Mouse (Mus musculus): ENCODE results near the gene Brpf3. TPM values are rescaled to one million over a fixed set of nuclear protein-coding genes. Genes with fewer than 3 reads are reported as not detected.
"Not testable (repeated sequence)": the region's sequence is repeated elsewhere in the genome, so short reads cannot be mapped to it uniquely, and the experiment has no call there.

Brpf3 gene
- polyA plus RNA-seq (2015; fragmentation: Nextera tagmentation; extraction: Ambion mirVana): 10.2 and 11.3 TPM in 2 replicates

- Histone ChIP-seq H3K9me3 (replicated peaks) (no peaks in the 10 kb centered on the region), H3K27ac (peak within 1 kb of the TSS; percentile 99), H3K9ac (peak within 1 kb of the TSS; percentile 99), H3K36me3 (ENCODE audit: poor library complexity, severe bottlenecking) (peaks cover 2% of the 10 kb centered on the region), H3K4me2 (peak within 1 kb of the TSS; percentile 96), H3K4me3 (peak within 1 kb of the TSS; percentile 76), H3K4me1 (peaks cover 32% of the 10 kb centered on the region), H3K27me3 (no peaks in the 10 kb centered on the region)
- 0% methylated on average over 20 of the region's 99 CpGs for WGBS
- ATAC-seq: peak; percentile 77
Observed at GRCm38 (mm10) chr17:28800671-28801412, at the start of gene Brpf3. TSS of gene Brpf3 (plus strand) at chr17:28801090.

- Histone ChIP-seq H3K27ac (no peak overlapping the region), H3K36me3 (ENCODE audit: poor library complexity, severe bottlenecking) (no peaks in the 10 kb centered on the region), H3K9me3 (replicated peaks) (no peaks in the 10 kb centered on the region), H3K4me2 (no peak overlapping the region), H3K9ac (no peak overlapping the region), H3K27me3 (no peaks in the 10 kb centered on the region), H3K4me3 (no peak overlapping the region), H3K4me1 (no peaks in the 10 kb centered on the region)
- 66% methylated on average over 5 of the region's 5 CpGs for WGBS
- no peak for ATAC-seq
Observed at GRCm38 (mm10) chr17:28756447-28756846, 44.4 kb upstream of the Brpf3 start.

- no peak for ATAC-seq
- Histone ChIP-seq H3K36me3 (ENCODE audit: poor library complexity, severe bottlenecking) (no peaks in the 10 kb centered on the region), H3K4me2 (no peak overlapping the region), H3K4me3 (no peak overlapping the region), H3K9ac (no peak overlapping the region), H3K4me1 (no peaks in the 10 kb centered on the region), H3K27ac (no peak overlapping the region), H3K27me3 (no peaks in the 10 kb centered on the region), H3K9me3 (replicated peaks) (no peaks in the 10 kb centered on the region)
- WGBS: 80% methylated on average over 2 of the region's 2 CpGs
Observed at GRCm38 (mm10) chr17:28757470-28757869, 43.4 kb upstream of the Brpf3 start.

GRCm38 (mm10) chr17:28760736-28761312 lies 40.1 kb upstream of the Brpf3 start:
- Histone ChIP-seq H3K27me3 (no peaks in the 10 kb centered on the region), H3K9me3 (replicated peaks) (no peaks in the 10 kb centered on the region), H3K27ac (no peak overlapping the region), H3K4me1 (no peaks in the 10 kb centered on the region), H3K4me3 (no peak overlapping the region), H3K4me2 (no peak overlapping the region), H3K36me3 (ENCODE audit: poor library complexity, severe bottlenecking) (no peaks in the 10 kb centered on the region), H3K9ac (no peak overlapping the region)
- WGBS: 82% methylated on average over 8 of the region's 8 CpGs
- ATAC-seq: no peak

GRCm38 (mm10) chr17:28761871-28762270 lies 39.0 kb upstream of the Brpf3 start:
- no peak overlapping the region for H3K4me3 ChIP-seq
- 20% methylated on average over 3 of the region's 3 CpGs for WGBS

GRCm38 (mm10) chr17:28766203-28766602 lies 34.7 kb upstream of the Brpf3 start:
- Histone ChIP-seq H3K4me3 (no peak overlapping the region), H3K9ac (no peak overlapping the region)
- 77% methylated on average over 3 of the region's 3 CpGs for WGBS

More at GRCm38 (mm10) chr17:28761871-28762270, 39.0 kb upstream of the Brpf3 start:
- Histone ChIP-seq H3K27me3 (peaks cover 3% of the 10 kb centered on the region; the same call in 1 of the 2 replicates), H3K9ac (no peak overlapping the region), H3K9me3 (replicated peaks) (no peaks in the 10 kb centered on the region), H3K36me3 (ENCODE audit: poor library complexity, severe bottlenecking) (no peaks in the 10 kb centered on the region), H3K27ac (no peak overlapping the region), H3K4me2 (no peak overlapping the region), H3K4me1 (no peaks in the 10 kb centered on the region)
- no peak for ATAC-seq

GRCm38 (mm10) chr17:28766781-28767515 lies 33.9 kb upstream of the Brpf3 start:
- ATAC-seq: no peak
- Histone ChIP-seq H3K4me3 (no peak overlapping the region), H3K4me2 (no peak overlapping the region), H3K4me1 (peaks cover 15% of the 10 kb centered on the region), H3K36me3 (ENCODE audit: poor library complexity, severe bottlenecking) (no peaks in the 10 kb centered on the region), H3K27me3 (peaks cover 45% of the 10 kb centered on the region), H3K9ac (no peak overlapping the region), H3K27ac (no peak overlapping the region), H3K9me3 (replicated peaks) (no peaks in the 10 kb centered on the region)
- 80% methylated on average over 11 of the region's 11 CpGs for WGBS

More at GRCm38 (mm10) chr17:28766203-28766602, 34.7 kb upstream of the Brpf3 start:
- Histone ChIP-seq H3K27me3 (peaks cover 40% of the 10 kb centered on the region), H3K27ac (no peak overlapping the region), H3K36me3 (ENCODE audit: poor library complexity, severe bottlenecking) (no peaks in the 10 kb centered on the region), H3K4me2 (no peak overlapping the region), H3K9me3 (replicated peaks) (no peaks in the 10 kb centered on the region), H3K4me1 (peaks cover 15% of the 10 kb centered on the region)
- ATAC-seq: no peak

GRCm38 (mm10) chr17:28769121-28769874 lies 31.6 kb upstream of the Brpf3 start, which contains the start of gene Mapk13:
TSS of gene Mapk13 (plus strand) at chr17:28769297.
- no peak for ATAC-seq
- H3K9me3 ChIP-seq (replicated peaks): 0 out of 2 replicates have a peak, but pooled peaks cover 2% of the 10 kb centered on the region
- H3K36me3 ChIP-seq (ENCODE audit: poor library complexity, severe bottlenecking): no peaks in the 10 kb centered on the region
- peak within 1 kb of the TSS; percentile 52 for H3K9ac ChIP-seq
- no peak within 1 kb of the TSS for H3K27ac ChIP-seq
- under 1% methylated on average over 39 of the region's 58 CpGs for WGBS
- H3K4me1 ChIP-seq: peaks cover 15% of the 10 kb centered on the region
- H3K27me3 ChIP-seq: peaks cover 45% of the 10 kb centered on the region
- H3K4me3 ChIP-seq: peak within 1 kb of the TSS; percentile 38
- peak within 1 kb of the TSS; percentile 71 for H3K4me2 ChIP-seq

- H3K4me3 ChIP-seq: peak overlapping the region; percentile 38
- peak overlapping the region; percentile 52 for H3K9ac ChIP-seq
- H3K36me3 ChIP-seq (ENCODE audit: poor library complexity, severe bottlenecking): no peaks in the 10 kb centered on the region
- 0 out of 2 replicates have a peak, but pooled peaks cover 2% of the 10 kb centered on the region for H3K9me3 ChIP-seq (replicated peaks)
- peaks cover 15% of the 10 kb centered on the region for H3K4me1 ChIP-seq
- no peak overlapping the region for H3K27ac ChIP-seq
- peak overlapping the region; percentile 71 for H3K4me2 ChIP-seq
- peaks cover 45% of the 10 kb centered on the region for H3K27me3 ChIP-seq
- ATAC-seq: no peak
- WGBS: 5% methylated on average over 21 of the region's 24 CpGs
Observed at GRCm38 (mm10) chr17:28769875-28770421, 30.9 kb upstream of the Brpf3 start.

- Histone ChIP-seq H3K9ac (no peak overlapping the region), H3K4me1 (peaks cover 15% of the 10 kb centered on the region), H3K27me3 (peaks cover 45% of the 10 kb centered on the region), H3K4me2 (no peak overlapping the region), H3K36me3 (ENCODE audit: poor library complexity, severe bottlenecking) (no peaks in the 10 kb centered on the region), H3K4me3 (no peak overlapping the region), H3K27ac (no peak overlapping the region), H3K9me3 (replicated peaks) (0 out of 2 replicates have a peak, but pooled peaks cover 2% of the 10 kb centered on the region)
- no peak for ATAC-seq
- 91% methylated on average over 5 of the region's 5 CpGs for WGBS
Observed at GRCm38 (mm10) chr17:28771289-28771688, 29.6 kb upstream of the Brpf3 start.

GRCm38 (mm10) chr17:28774303-28774702 lies 26.6 kb upstream of the Brpf3 start:
- Histone ChIP-seq H3K27me3 (peaks cover 24% of the 10 kb centered on the region), H3K4me1 (peaks cover 10% of the 10 kb centered on the region)
- not testable (repeated sequence) for H3K36me3 ChIP-seq (ENCODE audit: poor library complexity, severe bottlenecking); H3K27ac ChIP-seq; H3K4me2 ChIP-seq; H3K4me3 ChIP-seq; H3K9ac ChIP-seq; ATAC-seq; H3K9me3 ChIP-seq (replicated peaks)
- 96% methylated on average over 7 of the region's 9 CpGs for WGBS
